Mouse (Mus musculus) Muller cell, postnatal 12 days (primary cell): ENCODE data around the gene Uba52.
"Not testable (repeated sequence)": the region's sequence is repeated elsewhere in the genome, so short reads cannot be mapped to it uniquely, and the experiment has no call there.

Source experiments
- DNase-seq: peaks from one replicate; pipeline ENCODE4 v3.0.0-alpha.2; 2015; ENCODE audit errors: inconsistent ontology term

Uba52 gene

GRCm38 (mm10) chr8:70534281-70534680 lies 23.7 kb upstream of the Uba52 start:
- no peak for DNase-seq

GRCm38 (mm10) chr8:70530314-70530713 lies 19.7 kb upstream of the Uba52 start:
- no peak for DNase-seq

DNA sequence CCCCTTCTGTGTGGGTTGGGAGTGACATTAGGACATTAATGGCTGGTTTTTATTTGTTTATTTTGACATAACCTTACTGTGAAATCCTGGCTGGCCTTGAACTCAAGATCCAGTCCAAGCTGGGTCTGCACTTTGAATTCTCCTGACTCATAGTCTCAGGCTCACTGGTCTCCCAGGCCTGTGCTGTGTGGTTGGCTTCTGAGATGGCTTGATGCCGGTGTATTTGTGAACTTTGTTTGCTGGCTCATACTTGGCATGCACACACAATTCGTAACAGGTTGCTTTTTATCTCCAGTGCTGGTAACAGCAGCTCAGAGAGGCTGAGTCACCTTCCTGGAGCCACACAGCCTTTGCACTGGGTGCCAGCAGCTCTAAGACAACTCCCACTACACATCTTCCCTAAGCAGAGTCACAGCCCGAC lies 19.1 kb upstream of the Uba52 start:
- no peak for DNase-seq

- DNase-seq: no peak
These were observed 18.7 kb upstream of the Uba52 start for GRCm38 (mm10) chr8:70529299-70529698.

GRCm38 (mm10) chr8:70528182-70528797 lies 17.7 kb upstream of the Uba52 start:
- no peak for DNase-seq

DNA sequence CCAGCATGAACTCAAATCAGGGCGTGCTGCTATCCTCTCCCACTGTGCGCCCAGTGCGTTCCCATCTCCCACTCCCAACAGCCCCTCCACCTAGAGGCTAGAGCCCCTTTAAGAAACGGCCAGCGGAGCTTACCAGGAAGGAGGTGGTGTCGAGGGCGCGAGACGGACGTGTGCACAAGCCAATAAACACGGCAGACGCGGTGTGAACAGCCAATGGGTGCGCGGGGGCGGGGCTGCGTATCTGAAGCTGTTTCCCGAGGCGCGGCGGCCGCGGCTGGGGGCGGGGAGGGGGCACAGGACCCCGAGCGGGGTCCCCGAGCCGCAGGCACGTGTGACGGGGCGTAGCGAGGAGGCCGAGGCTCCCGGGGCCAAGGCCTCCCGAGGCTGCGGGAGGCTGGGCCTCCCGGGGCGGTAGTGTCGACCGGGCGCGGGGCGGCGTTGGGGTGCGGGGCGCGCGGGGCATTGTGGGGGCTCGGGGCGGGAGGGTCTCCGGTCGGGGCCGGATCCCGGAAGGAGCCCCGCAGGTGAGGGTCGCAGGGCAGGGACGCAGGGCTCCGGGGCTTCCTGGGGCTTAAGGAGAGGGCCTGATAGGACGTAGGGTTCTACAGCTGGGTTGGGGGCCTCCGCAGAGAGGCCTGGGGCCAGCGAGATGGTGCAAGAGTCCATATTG lies 17.0 kb upstream of the Uba52 start, which contains the start of the genes Fkbp8 and Kxd1:
TSS of gene Fkbp8 (plus strand) at position 213 of the 670 bp plus-strand sequence.
TSS of gene Kxd1 (minus strand) at position 445 of the 670 bp plus-strand sequence.
- peak; percentile 97 for DNase-seq

DNA sequence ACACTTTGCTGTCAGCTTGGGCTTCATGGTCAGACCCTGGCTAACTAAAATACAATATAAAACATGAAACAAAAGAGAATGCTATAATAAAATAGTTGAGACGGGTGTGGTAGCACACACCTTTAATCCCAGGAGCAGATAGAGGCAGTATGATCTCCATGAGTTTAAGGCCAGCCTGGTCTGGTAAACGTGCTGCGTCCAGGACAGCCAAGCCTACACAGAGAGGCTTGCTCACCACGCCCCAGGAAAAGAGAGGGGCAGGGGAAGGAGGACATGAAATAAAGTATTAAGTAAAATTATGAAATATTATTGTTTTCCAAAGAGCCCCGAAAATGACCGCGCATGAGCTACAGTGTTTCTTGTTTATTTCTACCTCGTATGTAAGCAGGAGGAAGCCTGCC lies 16.5 kb upstream of the Uba52 start:
- DNase-seq: no peak

DNA sequence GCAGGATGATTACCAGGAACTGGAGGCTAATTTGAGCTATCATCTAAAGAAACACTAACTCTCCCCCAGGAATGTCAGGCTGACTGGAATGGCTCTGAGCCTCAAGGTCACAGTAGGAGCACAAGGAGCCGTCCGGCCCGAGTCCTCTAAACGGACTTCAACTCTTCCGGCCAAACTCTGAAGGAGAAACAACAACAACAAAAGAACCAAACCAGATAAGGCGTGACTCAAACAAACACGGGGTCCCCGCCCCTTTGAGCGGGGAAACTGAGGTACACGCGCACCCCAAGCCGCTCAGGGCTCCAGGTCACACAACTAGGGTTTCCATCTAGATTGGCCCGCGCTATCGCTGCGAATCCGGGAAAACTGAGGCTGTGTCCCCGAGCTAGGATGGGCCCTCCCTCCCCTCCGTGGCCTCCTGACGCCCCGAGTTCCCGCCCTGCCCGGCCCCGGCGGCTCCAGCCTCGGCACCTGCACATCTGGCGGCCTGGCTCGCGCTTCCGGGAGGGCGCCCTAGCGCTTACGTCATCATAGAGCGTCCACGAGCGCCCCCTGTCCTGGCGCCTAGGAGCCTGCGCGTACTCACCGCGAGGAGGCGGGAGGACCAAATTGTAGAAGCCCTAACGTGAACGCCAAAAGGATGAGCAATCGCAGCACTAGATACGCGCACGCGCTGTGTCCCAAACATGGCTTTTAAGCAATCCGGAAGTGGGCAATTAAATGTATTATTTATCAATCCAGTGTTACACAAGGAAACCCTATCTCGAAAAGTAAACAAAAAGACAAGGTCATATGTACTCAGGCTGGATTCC lies 12.2 kb upstream of the Uba52 start:
- peak; percentile 97 for DNase-seq

DNA sequence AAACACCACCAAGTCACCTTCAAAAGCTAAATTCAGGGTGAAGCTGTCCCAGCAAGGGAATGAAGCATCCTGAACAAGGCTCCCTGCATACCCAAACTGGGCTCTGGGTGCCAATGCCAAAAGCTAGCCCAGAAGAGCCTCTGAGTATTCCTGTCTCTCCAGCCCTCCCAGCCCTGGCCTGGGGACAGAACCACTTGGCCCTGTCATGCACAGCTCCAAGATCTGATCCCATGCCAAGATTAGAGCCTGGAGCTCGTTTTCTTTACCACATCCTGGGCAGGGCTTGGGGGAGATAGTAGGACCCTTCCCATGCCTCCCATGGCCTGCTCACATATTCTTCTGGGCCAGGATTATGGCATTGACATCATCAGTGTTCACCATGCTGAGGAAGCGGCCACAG lies 9.0 kb upstream of the Uba52 start:
- DNase-seq: no peak

GRCm38 (mm10) chr8:70519043-70519442 lies 8.4 kb upstream of the Uba52 start:
- no peak for DNase-seq

DNA sequence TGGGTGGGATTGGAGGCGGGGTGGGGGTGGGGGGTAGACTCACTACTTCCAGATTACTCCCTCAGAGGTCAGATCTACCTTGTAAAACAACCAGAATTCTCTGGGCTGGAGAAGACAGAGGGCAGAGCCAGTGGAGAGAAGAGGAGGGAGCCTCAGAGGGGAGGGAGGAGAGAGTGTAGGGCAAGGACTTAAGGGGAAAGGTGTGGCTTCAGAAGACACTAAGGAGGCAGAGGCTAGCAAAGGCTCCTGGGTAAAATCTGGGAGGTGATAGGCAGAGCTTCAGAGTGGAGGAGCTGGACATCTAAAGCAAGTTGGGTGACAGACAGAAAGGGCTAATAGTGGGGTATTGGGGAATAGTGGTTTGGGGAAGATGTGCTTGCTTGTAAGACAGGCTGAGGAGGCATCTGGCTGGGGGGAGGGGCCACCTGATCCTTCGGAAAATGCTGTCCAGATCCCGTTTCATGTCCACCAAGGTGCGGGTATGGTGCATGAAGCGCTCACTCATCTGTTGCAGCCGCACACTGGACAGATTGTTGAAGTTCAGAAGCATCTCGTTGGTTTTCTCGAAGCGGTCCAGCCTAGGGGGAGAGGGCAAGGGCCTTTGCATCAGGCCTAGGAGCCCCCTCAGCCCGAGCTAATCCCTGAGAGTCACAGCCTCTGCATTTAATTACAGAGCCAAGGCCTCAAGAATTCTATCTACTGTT lies 7.5 kb upstream of the Uba52 start:
- DNase-seq: no peak

GRCm38 (mm10) chr8:70513441-70513840 lies 2.8 kb upstream of the Uba52 start:
- DNase-seq: peak; percentile 56

DNA sequence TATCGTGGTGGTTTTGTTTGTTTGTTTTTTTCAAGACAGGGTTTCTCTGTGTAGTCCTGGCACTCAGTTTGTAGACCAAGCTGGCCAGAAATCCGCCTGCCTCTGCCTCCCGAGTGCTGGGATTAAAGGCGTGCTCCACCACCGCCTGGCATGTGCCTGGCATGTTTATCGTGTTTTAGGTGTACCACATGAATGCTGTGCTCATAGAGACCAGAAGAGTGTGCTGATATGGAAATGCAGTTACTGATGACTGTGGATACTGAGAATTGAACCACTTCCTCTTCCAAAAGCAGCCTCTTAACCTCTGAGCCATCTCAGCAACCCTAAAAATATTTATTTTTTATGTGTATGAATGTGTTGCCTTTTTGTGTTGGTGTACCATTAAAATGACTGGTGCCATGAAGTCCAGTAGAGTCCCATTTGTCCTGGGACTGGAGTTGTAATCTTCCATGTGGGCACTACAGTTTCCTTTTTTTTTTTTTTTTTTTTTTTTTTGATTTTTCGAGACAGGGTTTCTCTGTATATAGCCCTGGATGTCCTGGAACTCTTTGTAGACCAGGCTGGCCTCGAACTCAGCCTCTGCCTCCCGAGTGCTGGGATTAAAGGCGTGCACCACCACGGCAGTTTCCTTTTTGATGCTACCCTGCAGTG lies 1.8 kb upstream of the Uba52 start:
- no peak for DNase-seq

GRCm38 (mm10) chr8:70511770-70512169 lies 1.2 kb upstream of the Uba52 start:
- no peak for DNase-seq

- not testable (repeated sequence) for DNase-seq
These were observed 573 bp upstream of the Uba52 start for GRCm38 (mm10) chr8:70511174-70511573.

DNA sequence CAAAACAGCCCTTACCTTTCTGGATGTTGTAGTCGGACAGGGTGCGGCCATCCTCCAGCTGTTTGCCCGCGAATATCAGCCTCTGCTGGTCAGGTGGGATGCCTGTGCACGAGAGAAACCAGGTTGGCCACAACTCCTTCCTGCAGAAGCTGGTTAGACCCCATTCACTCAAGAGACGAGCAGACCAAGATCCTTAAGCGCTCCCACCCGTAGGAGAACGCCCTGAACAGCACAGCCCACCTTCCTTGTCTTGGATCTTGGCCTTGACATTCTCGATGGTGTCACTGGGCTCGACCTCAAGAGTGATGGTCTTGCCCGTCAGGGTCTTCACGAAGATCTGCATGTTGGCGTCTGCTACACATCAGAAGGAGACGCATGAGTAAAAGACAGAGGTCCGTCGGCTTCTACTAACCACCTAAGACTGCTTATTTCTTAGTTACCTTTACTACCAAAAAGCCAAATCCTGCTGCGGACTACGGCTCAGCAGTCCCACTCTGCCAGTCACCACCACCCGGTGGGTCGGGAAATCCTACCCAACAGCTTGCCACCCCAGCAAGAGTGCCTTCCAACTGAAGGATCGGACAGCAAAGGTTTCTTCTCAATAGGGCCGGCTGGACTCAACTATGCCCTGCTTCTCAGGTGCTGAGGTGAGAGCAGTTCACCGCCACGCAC lies 1.2 kb downstream of the Uba52 start:
- DNase-seq: no peak

DNA sequence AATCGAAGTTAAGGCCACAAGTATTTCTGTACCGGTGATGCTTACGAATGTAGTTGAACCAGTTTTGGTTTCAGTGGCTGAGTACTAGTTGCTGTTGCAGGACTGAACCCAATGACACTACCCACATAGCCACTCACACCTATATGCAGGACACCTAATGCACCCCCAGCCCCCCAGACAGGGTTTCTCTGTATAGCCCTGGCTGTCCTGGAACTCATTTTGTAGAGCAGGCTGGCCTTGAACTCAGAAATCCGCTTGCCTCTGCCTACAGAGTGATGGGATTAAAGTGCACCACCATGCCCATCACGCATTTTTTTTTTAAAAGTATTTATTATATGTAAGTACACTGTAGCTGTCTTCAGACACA lies 3.6 kb downstream of the Uba52 start:
- no peak for DNase-seq

DNA sequence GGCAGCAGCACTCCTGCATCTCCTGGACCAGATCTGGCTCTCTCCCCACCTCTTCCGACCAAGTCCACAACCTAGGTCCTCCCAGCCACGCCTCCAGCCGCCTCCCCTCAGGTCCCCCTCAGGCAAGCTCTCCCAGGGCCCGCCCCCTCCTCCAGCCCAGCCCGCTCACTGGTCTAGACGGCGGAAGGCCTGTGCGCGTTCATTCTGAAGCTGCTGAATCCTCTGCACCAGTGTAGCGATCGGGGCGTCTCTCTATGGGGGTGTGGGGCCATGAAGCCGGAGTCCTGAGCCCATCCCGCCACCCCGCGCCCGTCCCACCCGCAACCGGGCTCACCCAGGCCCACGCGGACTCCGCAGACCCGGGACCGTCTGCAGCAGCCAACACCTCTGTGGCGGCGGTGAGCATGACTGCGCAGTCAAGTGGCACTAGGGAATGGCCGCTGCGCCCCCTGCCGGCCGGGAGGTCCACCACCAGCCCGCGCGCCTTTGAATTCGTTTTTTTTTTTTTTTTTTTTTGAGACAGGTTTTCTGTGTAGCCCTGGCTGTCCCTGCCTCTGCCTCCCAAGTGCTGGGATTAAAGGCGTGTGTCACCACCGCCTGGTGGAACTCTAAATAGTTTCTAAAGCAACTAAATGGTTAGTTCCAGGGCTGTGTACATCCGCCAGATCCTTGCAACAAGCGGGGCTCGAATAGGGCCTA lies 4.1 kb downstream of the Uba52 start, which contains the start of gene Rex1bd:
TSS of gene Rex1bd (minus strand) at position 425 of the 699 bp plus-strand sequence.
- peak; percentile 99 for DNase-seq

DNA sequence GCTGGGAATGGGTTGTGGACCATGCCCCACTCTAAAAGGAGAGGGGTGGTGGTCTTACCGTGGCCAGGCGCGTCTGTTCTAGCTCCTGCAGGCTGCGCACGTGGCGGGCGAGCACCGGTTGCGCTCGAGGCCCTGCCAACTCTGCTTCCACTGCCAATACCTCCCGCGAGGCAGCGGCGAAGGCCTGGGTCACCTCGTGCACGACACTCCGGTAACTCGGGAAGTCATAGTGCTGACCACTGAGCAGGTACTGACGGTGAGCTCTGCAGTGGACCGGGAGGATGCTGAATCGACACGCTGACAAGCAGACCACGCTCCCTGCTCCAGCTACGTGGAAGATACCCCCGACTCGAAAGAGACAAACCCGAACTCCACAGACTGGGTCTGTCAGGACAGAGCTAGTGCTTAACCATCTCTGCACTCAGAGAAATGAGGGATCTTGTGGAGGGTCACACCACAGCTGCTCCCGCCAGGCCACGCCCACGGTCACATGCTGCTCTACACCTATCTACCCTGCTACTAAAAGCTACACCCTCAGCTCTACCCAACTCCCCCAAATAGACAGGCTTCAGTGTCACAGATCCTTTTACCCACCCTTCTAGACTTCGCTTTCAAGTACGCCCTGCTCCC lies 4.8 kb downstream of the Uba52 start:
- DNase-seq: no peak

DNA sequence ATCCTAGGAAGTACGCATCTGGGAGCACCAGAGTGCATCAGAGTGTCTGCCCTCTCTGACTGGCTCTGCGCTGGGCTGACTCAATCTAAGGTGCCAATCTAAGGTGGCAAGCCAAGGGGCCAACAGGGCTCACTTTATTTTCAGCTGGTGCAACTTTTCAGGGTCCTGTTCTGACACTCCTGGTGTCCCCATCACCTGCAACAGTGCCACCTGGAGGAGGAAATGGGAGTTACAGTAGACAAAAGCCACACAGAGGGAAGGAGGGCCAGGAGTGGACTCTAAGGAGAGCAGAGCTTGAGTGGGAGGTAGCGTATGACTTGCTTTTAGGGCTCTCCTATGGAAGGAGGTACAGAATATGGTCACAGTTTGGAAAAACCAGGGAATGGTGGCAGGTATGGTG lies 5.8 kb downstream of the Uba52 start:
- DNase-seq: peak; percentile 79
